In the genomic region with DNA sequence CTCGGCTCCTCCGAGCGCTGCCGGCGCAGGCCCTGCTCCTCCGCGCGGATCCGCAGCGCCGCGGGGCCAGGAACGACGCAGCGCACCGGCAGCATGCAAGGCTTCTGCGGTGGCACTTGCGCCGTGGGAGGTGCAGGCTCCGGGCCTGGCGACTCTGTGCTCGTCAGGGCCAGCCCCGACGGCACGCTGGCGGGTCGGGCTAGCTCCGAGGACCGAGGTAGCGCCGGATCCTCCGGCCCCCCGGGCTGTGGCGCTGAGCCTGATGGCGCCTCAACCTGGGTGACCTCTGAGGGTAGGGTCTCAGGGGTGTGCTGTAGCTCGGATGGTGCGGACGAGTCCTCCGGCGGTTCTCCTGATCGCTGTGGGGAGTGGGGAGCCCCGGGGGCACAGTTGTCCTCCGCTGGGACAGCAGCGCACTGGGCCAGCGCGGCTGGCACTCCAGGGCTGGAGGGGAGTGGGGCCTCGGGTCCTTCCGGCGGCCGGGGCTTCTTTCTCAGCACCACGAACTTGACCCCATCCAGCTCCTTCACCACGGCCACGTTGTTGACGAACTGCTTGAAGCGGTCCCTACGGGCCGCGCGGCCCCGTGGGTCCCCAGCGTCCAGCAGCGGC, we compare ENCODE assay signal across 8 mouse cellular contexts. TPM values are rescaled to one million over a fixed set of nuclear protein-coding genes. Genes with fewer than 3 reads are reported as not detected.
DNase-seq lines count a peak whose midpoint lies in the region; ATAC-seq and TF ChIP-seq lines count a peak whose summit lies in the region.

No protein-coding gene starts in this region.

- no peak for TF ChIP-seq POLR2A in brain, embryonic 14.5 days (IDR thresholded peaks at IDR 0.05; ENCODE audit: borderline replicate concordance, extremely low read depth, insufficient read depth, insufficient read length, poor library complexity, severe bottlenecking)
- TF ChIP-seq POLR2A in limb, embryonic 14.5 days (IDR thresholded peaks at IDR 0.05; ENCODE audit: borderline replicate concordance, extremely low read depth, insufficient read depth, insufficient read length): no peak

- H3K36me3 ChIP-seq in kidney, embryonic 14.5 days (ENCODE audit: control insufficient read depth, insufficient read depth, low read length): no peaks in the 10 kb centered on the region
- H3K36me3 ChIP-seq in forebrain, embryonic 13.5 days (ENCODE audit: poor library complexity, severe bottlenecking): no peaks in the 10 kb centered on the region
- H3K36me3 ChIP-seq in limb, embryonic 14.5 days (ENCODE audit: control insufficient read depth, insufficient read depth, low read length): no peaks in the 10 kb centered on the region

- DNase-seq in kidney, adult 11 months: no peak
- DNase-seq in brain, embryonic 14.5 days (ENCODE audit: low read depth): peak; percentile 35
- no peak for DNase-seq in limb, embryonic 14.5 days (ENCODE audit: low spot score)
- DNase-seq in retina, postnatal 1 day: peak; percentile 67
- DNase-seq in urinary bladder, postnatal 4 days (ENCODE audit: low spot score in 2 of 2): no peak
- no peak for DNase-seq in lung, postnatal 25 days (ENCODE audit: low spot score)

- H3K27me3 ChIP-seq in kidney, embryonic 14.5 days (ENCODE audit: control insufficient read depth, insufficient read depth, low read length): peaks cover 47% of the 10 kb centered on the region
- H3K27me3 ChIP-seq in forebrain, embryonic 13.5 days: peaks cover 58% of the 10 kb centered on the region
- H3K27me3 ChIP-seq in limb, embryonic 14.5 days (ENCODE audit: control insufficient read depth, insufficient read depth, low read length): peaks cover 56% of the 10 kb centered on the region

- H3K9ac ChIP-seq in kidney, embryonic 14.5 days (ENCODE audit: low read depth, low read length): peak overlapping the region; percentile 50
- peak overlapping the region; percentile 59 for H3K9ac ChIP-seq in forebrain, embryonic 13.5 days
- peak overlapping the region; percentile 38; the same call in 1 of the 2 replicates for H3K9ac ChIP-seq in limb, embryonic 14.5 days (ENCODE audit: low read depth, low read length, severe bottlenecking)

- H3K4me3 ChIP-seq in kidney, embryonic 14.5 days (ENCODE audit: low read length): peak overlapping the region; percentile 42
- H3K4me3 ChIP-seq in forebrain, embryonic 13.5 days: peak overlapping the region; percentile 49
- peak overlapping the region; percentile 44 for H3K4me3 ChIP-seq in limb, embryonic 14.5 days (replicated peaks; ENCODE audit: low read length)

- WGBS in kidney, embryonic 14.5 days: 2% methylated on average over 43 of the region's 62 CpGs
- under 1% methylated on average over 61 of the region's 62 CpGs for WGBS in forebrain, embryonic 13.5 days
- under 1% methylated on average over 38 of the region's 62 CpGs for WGBS in limb, embryonic 14.5 days

- H3K4me2 ChIP-seq in kidney, embryonic 14.5 days (replicated peaks; ENCODE audit: low read depth, low read length): peak overlapping the region; percentile 67
- peak overlapping the region; percentile 73 for H3K4me2 ChIP-seq in forebrain, embryonic 13.5 days
- peak overlapping the region; percentile 78 for H3K4me2 ChIP-seq in limb, embryonic 14.5 days (replicated peaks; ENCODE audit: low read depth, low read length, severe bottlenecking)

- ATAC-seq in kidney, embryonic 14.5 days (ENCODE audit: low FRiP score, low TSS enrichment): peak; percentile 37; the same call in 1 of the 2 replicates
- peak; percentile 32; the same call in 1 of the 2 replicates for ATAC-seq in forebrain, embryonic 13.5 days
- ATAC-seq in limb, embryonic 14.5 days (ENCODE audit: low FRiP score, low read depth): no peak

- H3K4me1 ChIP-seq in kidney, embryonic 14.5 days (ENCODE audit: control insufficient read depth, insufficient read depth, low read length): peaks cover 9% of the 10 kb centered on the region; the same call in 1 of the 2 replicates
- peaks cover 30% of the 10 kb centered on the region for H3K4me1 ChIP-seq in forebrain, embryonic 13.5 days
- H3K4me1 ChIP-seq in limb, embryonic 14.5 days (ENCODE audit: control insufficient read depth, insufficient read depth, low read length): peaks cover 13% of the 10 kb centered on the region

- TF ChIP-seq CTCF in brain, embryonic 14.5 days (IDR thresholded peaks at IDR 0.05; ENCODE audit: borderline replicate concordance, extremely low read depth, insufficient read depth, insufficient read length): no peak

- H3K27ac ChIP-seq in kidney, embryonic 14.5 days (ENCODE audit: low read depth, low read length): no peak overlapping the region
- H3K27ac ChIP-seq in forebrain, embryonic 13.5 days: no peak overlapping the region
- H3K27ac ChIP-seq in limb, embryonic 14.5 days (replicated peaks; ENCODE audit: low read depth, low read length): no peak overlapping the region

- H3K9me3 ChIP-seq in kidney, embryonic 14.5 days (ENCODE audit: control insufficient read depth, low read length): peaks cover 5% of the 10 kb centered on the region; the same call in 1 of the 2 replicates
- H3K9me3 ChIP-seq in forebrain, embryonic 13.5 days (replicated peaks): 0 out of 2 replicates have a peak, but pooled peaks cover 4% of the 10 kb centered on the region
- H3K9me3 ChIP-seq in limb, embryonic 14.5 days (ENCODE audit: control insufficient read depth, low read length): no peaks in the 10 kb centered on the region

RNA-seq across cellular contexts. Expression of gene Gm9945, which starts 0.7 kb away (rescaled TPM):
- not detected in 2 replicates for polyA plus RNA-seq in kidney, embryonic 14.5 days (2014; fragmentation: Nextera tagmentation; extraction: Ambion mirVana)
- not detected in 2 replicates for polyA plus RNA-seq in brain, embryonic 14.5 days (2012; rRNA removed)
- polyA plus RNA-seq in forebrain, embryonic 13.5 days (2015; fragmentation: Nextera tagmentation; extraction: Ambion mirVana): not detected in 2 replicates
- polyA plus RNA-seq in limb, embryonic 14.5 days (2012; rRNA removed): not detected in 2 replicates
- polyA plus RNA-seq in limb, embryonic 14.5 days (2014; fragmentation: Nextera tagmentation; extraction: Ambion mirVana): not detected in 2 replicates

RNA-seq across cellular contexts. Expression of gene Sowaha, which starts 0.8 kb away (rescaled TPM):
- 0.09 and 0.14 TPM in 2 replicates for polyA plus RNA-seq in kidney, embryonic 14.5 days (2014; fragmentation: Nextera tagmentation; extraction: Ambion mirVana)
- polyA plus RNA-seq in brain, embryonic 14.5 days (2012; rRNA removed): 1.1 and 1.6 TPM in 2 replicates
- polyA plus RNA-seq in forebrain, embryonic 13.5 days (2015; fragmentation: Nextera tagmentation; extraction: Ambion mirVana): 0.97 and 1.1 TPM in 2 replicates
- polyA plus RNA-seq in limb, embryonic 14.5 days (2012; rRNA removed): 0.16 and 0.19 TPM in 2 replicates
- 0.22 and 0.30 TPM in 2 replicates for polyA plus RNA-seq in limb, embryonic 14.5 days (2014; fragmentation: Nextera tagmentation; extraction: Ambion mirVana)

RNA-seq across cellular contexts. Expression of gene Gm9837, which starts 9.0 kb away (rescaled TPM):
- not detected in 2 replicates for polyA plus RNA-seq in kidney, embryonic 14.5 days (2014; fragmentation: Nextera tagmentation; extraction: Ambion mirVana)
- not detected in 2 replicates for polyA plus RNA-seq in brain, embryonic 14.5 days (2012; rRNA removed)
- not detected in 2 replicates for polyA plus RNA-seq in forebrain, embryonic 13.5 days (2015; fragmentation: Nextera tagmentation; extraction: Ambion mirVana)
- not detected in 2 replicates for polyA plus RNA-seq in limb, embryonic 14.5 days (2012; rRNA removed)
- polyA plus RNA-seq in limb, embryonic 14.5 days (2014; fragmentation: Nextera tagmentation; extraction: Ambion mirVana): not detected in 2 replicates

RNA-seq across cellular contexts. Expression of gene Shroom1, which starts 22.3 kb away (rescaled TPM):
- 1.2 and 1.9 TPM in 2 replicates for polyA plus RNA-seq in kidney, embryonic 14.5 days (2014; fragmentation: Nextera tagmentation; extraction: Ambion mirVana)
- polyA plus RNA-seq in brain, embryonic 14.5 days (2012; rRNA removed): 2.4 and 2.9 TPM in 2 replicates
- polyA plus RNA-seq in forebrain, embryonic 13.5 days (2015; fragmentation: Nextera tagmentation; extraction: Ambion mirVana): 1.2 and 1.3 TPM in 2 replicates
- polyA plus RNA-seq in limb, embryonic 14.5 days (2012; rRNA removed): 7.1 and 9.1 TPM in 2 replicates
- polyA plus RNA-seq in limb, embryonic 14.5 days (2014; fragmentation: Nextera tagmentation; extraction: Ambion mirVana): 3.9 and 6.2 TPM in 2 replicates

RNA-seq across cellular contexts. Expression of gene Gm10447, which starts 22.4 kb away (rescaled TPM):
- 0.16 TPM in 1 of 2 replicates, not detected in the other for polyA plus RNA-seq in kidney, embryonic 14.5 days (2014; fragmentation: Nextera tagmentation; extraction: Ambion mirVana)
- polyA plus RNA-seq in brain, embryonic 14.5 days (2012; rRNA removed): 0.14 TPM in 1 of 2 replicates, not detected in the other
- polyA plus RNA-seq in forebrain, embryonic 13.5 days (2015; fragmentation: Nextera tagmentation; extraction: Ambion mirVana): not detected in 2 replicates
- 0.41 and 0.83 TPM in 2 replicates for polyA plus RNA-seq in limb, embryonic 14.5 days (2012; rRNA removed)
- 0.08 TPM in 1 of 2 replicates, not detected in the other for polyA plus RNA-seq in limb, embryonic 14.5 days (2014; fragmentation: Nextera tagmentation; extraction: Ambion mirVana)

Comparison
In these comparisons a context has a peak if more than half of its experiments do, and no peak if none do; other contexts are left out.
1. DNase-seq: peak in brain, embryonic 14.5 days (single experiment) and retina, postnatal 1 day (single experiment); none in kidney, adult 11 months (single experiment), limb, embryonic 14.5 days (single experiment), urinary bladder, postnatal 4 days (0 of 2) and lung, postnatal 25 days (single experiment).
2. Peak in every context shown above with its lines, with median percentiles within 50 percentile points of each other: H3K4me2 ChIP-seq, H3K4me3 ChIP-seq and H3K9ac ChIP-seq.